Mouse (Mus musculus) myocyte (in vitro differentiated cells): ENCODE data around the gene Dhodh.

ENCODE experiments used
- CEBPB ChIP-seq: IDR thresholded peaks from 2 replicates; pipeline ENCODE4 v1.6.1; 2011; ENCODE audit warnings: mild to moderate bottlenecking, moderate library complexity; ENCODE audit not compliant: poor library complexity, insufficient read depth, severe bottlenecking
- E2F4 ChIP-seq: IDR thresholded peaks from one replicate; pipeline ENCODE4 v1.6.1; 2011; ENCODE audit warnings: mild to moderate bottlenecking, control low read depth, moderate library complexity; ENCODE audit not compliant: insufficient read depth
- MAX ChIP-seq: IDR thresholded peaks from one replicate; pipeline ENCODE4 v1.6.1; 2011; ENCODE audit warnings: low read depth, mild to moderate bottlenecking, control low read depth
- MYOG ChIP-seq, 3 experiments: IDR thresholded peaks; one replicate each; pipeline ENCODE4 v1.6.1; 2011; ENCODE audit warnings: control low read depth in 2 of 3, low read depth in 2 of 3, mild to moderate bottlenecking in 2 of 3; ENCODE audit not compliant: insufficient read length in 2 of 3, control insufficient read depth in 1 of 3, insufficient read depth in 1 of 3
- POLR2A ChIP-seq: IDR thresholded peaks from one replicate; pipeline ENCODE4 v1.6.1; 2011; ENCODE audit warnings: low read depth, mild to moderate bottlenecking, control low read depth, moderate library complexity; ENCODE audit not compliant: insufficient read length
- POLR2AphosphoS2 ChIP-seq: IDR thresholded peaks from one replicate; pipeline ENCODE4 v1.6.1; 2011; ENCODE audit warnings: low read depth, control low read depth; ENCODE audit not compliant: insufficient read length
- TCF3 ChIP-seq: IDR thresholded peaks from one replicate; pipeline ENCODE4 v1.6.1; 2011; ENCODE audit warnings: low read depth, control low read depth; ENCODE audit not compliant: insufficient read length

DNA sequence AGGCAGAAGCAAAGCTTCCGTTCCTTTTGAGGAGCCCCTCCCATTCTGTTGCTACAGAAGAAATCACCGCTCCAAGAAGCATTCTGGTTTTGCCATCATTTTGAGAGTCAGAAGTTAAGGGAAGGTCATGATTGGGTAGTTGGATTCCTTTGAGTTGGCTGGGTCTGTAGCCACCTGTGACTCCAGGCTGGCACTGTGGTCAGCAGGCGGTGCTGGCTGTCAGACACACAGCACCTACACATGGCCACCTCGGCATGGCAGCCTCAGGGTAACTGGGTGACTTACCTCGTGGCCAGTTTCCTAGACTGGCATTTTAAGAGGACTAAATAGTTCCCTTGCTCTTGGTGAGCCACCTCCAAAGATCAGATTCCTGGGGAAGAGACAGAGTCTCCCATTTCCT lies 32.8 kb upstream of the Dhodh start:
- TF ChIP-seq POLR2A (no peak), E2F4 (no peak), MYOG (IDR thresholded peaks at IDR 0.05; ENCODE audit: control insufficient read depth in 1 of 3, insufficient read depth in 1 of 3, insufficient read length in 2 of 3, low read depth in 2 of 3) (peak in 2 of 3 experiments; percentile 29 to 52), TCF3 (no peak), MAX (no peak), POLR2AphosphoS2 (no peak), CEBPB (no peak)
